Mouse (Mus musculus) liver, embryonic 16.5 days (tissue): ENCODE measurements at regions not wholly inside any gene's neighbourhood (a gene's known extent, or its start where the extent isn't known, plus 50 kb on each side); places are given as distances from the start of the nearest gene placed in this dataset.
A peak's percentile ranks its signal among the peaks of the same experiment; 100 is the strongest.

ENCODE experiments used
- ATAC-seq: fragments of 200-750 bp; cut with Nextera tagmentation; 2 replicates; pipeline ENCODE4 v1.8.0; 2017; ENCODE audit warnings: low read depth, mild to moderate bottlenecking, moderate number of reproducible peaks, moderate library complexity
- H3K27ac ChIP-seq: fragments of 300-500 bp; sonication (generic); 2 replicates; pipeline ENCODE4 v1.5.1; 2014; ENCODE audit warnings: mild to moderate bottlenecking, low read length
- H3K27me3 ChIP-seq: fragments of 300-500 bp; sonication (generic); 2 replicates; pipeline ENCODE4 v1.6.1; 2014; ENCODE audit warnings: low read depth, low read length, mixed read lengths; ENCODE audit not compliant: control insufficient read depth, insufficient read depth
- H3K36me3 ChIP-seq: fragments of 300-500 bp; sonication (generic); 2 replicates; pipeline ENCODE4 v1.6.1; 2014; ENCODE audit warnings: mild to moderate bottlenecking; ENCODE audit not compliant: control insufficient read depth, insufficient read depth
- H3K4me1 ChIP-seq: fragments of 300-500 bp; sonication (generic); 2 replicates; pipeline ENCODE4 v1.6.1; 2014; ENCODE audit warnings: low read depth, low read length, mixed read lengths; ENCODE audit not compliant: control insufficient read depth
- H3K4me2 ChIP-seq: fragments of 300-500 bp; sonication (generic); 2 replicates; pipeline ENCODE4 v1.6.1; 2014; ENCODE audit warnings: low read depth, low read length, mixed read lengths
- H3K4me3 ChIP-seq: fragments of 300-500 bp; sonication (generic); 2 replicates; pipeline ENCODE4 v1.5.1; 2014; ENCODE audit warnings: low read depth, mild to moderate bottlenecking, low read length
- H3K9ac ChIP-seq: fragments of 300-500 bp; sonication (generic); 2 replicates; pipeline ENCODE4 v1.6.1; 2014; ENCODE audit warnings: low read depth, low read length
- H3K9me3 ChIP-seq: fragments of 300-500 bp; sonication (generic); replicated peaks from 2 replicates; pipeline ENCODE4 v1.6.1; 2016; ENCODE audit warnings: low read length; ENCODE audit not compliant: control insufficient read depth
- WGBS: fragments of 180-500 bp; shearing (Covaris S2); extraction: QIAGEN DNeasy Blood & Tissue Kit; methylation state at CpG from one replicate; pipeline ENCODE4 v1.1.7; 2014; ENCODE audit not compliant: insufficient replicate concordance; 5-methylcytosine and 5-hydroxymethylcytosine counted together

DNA sequence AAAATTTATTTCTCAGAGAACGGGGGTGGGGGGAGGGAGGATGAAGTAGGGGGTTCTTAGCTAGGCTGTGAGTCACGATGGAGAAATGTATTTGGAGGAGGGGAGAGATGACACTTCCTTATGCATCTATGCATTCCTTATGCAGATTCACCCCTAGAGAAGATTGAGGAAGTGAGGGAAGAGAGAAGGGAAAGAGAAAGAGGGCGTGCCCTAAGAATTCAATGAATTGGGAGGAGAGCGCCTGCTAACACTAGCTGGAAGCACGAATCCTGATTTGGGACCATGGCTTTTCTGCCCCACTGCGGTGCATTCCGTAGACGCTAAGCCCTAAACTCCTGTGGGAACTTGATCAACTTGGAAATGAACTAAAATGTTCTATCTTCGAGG lies 56.1 kb downstream of the Foxi3 start:
- Histone ChIP-seq H3K4me1 (no peaks in the 10 kb centered on the region), H3K9me3 (no peaks in the 10 kb centered on the region), H3K4me2 (peak overlapping the region; percentile 36), H3K27me3 (peaks cover 14% of the 10 kb centered on the region), H3K27ac (no peak overlapping the region), H3K9ac (no peak overlapping the region), H3K36me3 (no peaks in the 10 kb centered on the region), H3K4me3 (peak overlapping the region; percentile 12)
- no peak for ATAC-seq
- WGBS, result 8% methylated on average over 9 of the region's 9 CpGs

DNA sequence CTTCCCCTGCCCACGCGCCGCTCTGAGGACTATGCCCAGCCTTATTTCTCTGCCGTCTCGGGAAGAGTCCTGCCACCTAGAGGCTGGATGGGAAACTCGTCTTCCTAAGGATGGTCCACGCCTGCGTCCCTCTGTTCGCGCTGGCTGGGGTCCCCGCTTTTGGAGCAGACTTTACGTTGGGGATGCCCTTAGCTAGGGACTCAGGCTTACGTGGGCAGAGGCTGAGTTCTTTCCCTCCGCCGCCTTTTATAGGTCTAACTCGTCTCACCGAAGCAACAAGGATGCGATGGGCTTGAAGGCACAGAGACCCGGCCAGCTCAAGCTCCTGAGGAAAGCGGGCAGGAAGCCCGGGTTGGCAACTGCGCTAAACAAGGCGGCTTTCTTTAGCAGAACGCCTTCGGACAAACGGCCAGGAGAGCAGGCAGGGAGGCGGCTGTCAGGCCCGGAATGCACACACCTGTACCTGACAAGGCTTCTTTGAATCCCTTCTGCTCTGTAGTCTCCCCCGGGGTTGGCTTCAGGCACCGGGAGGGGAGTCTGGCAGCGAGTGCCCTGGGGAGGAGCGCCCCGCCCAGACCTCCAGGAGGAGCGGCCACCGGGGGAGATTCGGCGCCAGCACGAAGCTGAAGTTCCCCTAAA lies 56.6 kb downstream of the Foxi3 start:
- peak overlapping the region; percentile 36 for H3K4me2 ChIP-seq
- WGBS, result under 1% methylated on average over 37 of the region's 38 CpGs
- no peaks in the 10 kb centered on the region for H3K4me1 ChIP-seq
- no peaks in the 10 kb centered on the region for H3K9me3 ChIP-seq
- H3K36me3 ChIP-seq, result no peaks in the 10 kb centered on the region
- H3K9ac ChIP-seq, result no peak overlapping the region
- ATAC-seq, result no peak
- H3K4me3 ChIP-seq, result peak overlapping the region; percentile 12
- peaks cover 14% of the 10 kb centered on the region for H3K27me3 ChIP-seq
- no peak overlapping the region for H3K27ac ChIP-seq

DNA sequence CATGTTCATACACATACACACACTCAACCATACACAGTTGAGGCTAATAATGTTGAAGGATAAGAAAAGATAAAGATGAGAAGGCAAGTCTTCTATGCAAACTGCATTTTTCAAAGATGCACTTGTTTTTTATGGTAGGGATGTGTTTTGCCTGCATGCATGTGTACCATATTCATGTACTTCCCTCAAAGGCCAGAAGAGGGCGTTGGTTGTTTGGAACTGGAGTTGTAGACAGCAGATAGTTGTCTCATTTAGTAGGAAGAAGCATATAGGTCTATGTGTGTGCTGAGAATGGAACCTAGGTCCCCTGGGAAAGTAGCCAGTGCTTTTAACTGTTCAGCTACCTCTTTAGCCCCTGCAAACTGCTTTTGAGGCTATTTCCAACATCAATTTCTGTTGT lies 60.1 kb downstream of the Foxi3 start:
- Histone ChIP-seq H3K36me3 (no peaks in the 10 kb centered on the region), H3K27me3 (peaks cover 14% of the 10 kb centered on the region), H3K27ac (no peak overlapping the region), H3K9me3 (no peaks in the 10 kb centered on the region), H3K4me3 (no peak overlapping the region), H3K4me2 (no peak overlapping the region), H3K9ac (no peak overlapping the region), H3K4me1 (no peaks in the 10 kb centered on the region)
- no peak for ATAC-seq
- WGBS, result 3% methylated on average over 1 of the region's 1 CpGs

DNA sequence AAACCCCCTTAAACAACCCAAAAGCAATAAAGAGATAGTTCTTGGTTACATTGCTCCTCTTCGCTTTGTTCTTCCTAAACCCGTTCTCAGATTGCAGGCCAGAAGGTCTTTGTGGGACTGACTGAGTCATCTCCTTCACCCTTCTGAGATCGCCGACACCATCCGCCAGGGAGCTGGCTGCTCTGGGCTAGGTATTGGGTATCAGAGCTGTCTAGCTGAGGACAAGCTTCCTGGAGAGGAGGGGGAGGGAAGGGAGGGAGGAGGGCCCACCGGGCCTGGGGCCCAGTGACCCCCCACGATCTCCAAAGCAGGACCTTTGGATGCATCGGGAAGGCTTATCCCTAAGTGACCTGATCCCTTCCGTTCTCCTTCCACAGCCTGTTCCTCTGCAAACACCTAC lies 65.0 kb downstream of the Foxi3 start:
- H3K9ac ChIP-seq, result no peak overlapping the region
- H3K27ac ChIP-seq, result no peak overlapping the region
- 47% methylated on average over 9 of the region's 9 CpGs for WGBS
- no peak overlapping the region for H3K4me3 ChIP-seq
- no peak for ATAC-seq
- H3K4me2 ChIP-seq, result no peak overlapping the region
- H3K36me3 ChIP-seq, result no peaks in the 10 kb centered on the region
- no peaks in the 10 kb centered on the region for H3K9me3 ChIP-seq
- H3K27me3 ChIP-seq, result no peaks in the 10 kb centered on the region
- no peaks in the 10 kb centered on the region for H3K4me1 ChIP-seq

DNA sequence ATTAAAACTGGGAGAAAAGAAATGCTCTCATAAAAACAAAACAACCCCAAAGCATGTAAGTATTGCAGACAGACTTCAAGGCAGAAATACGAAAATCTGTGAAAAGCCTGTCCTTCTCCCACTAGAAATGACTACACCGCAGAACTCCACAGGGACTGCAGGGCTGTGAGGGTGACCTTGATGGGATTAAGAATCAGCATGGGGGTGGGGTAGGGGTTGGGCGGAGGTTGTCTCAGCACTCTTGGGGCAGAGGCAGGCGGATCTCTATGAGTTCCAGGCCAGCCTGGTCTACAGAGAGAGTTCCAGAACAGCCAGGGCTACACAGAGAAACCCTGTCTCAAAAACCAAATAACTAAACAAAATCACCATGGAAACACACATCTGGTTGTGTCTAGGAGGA lies 69.1 kb downstream of the Foxi3 start:
- Histone ChIP-seq H3K9ac (no peak overlapping the region), H3K4me2 (no peak overlapping the region), H3K36me3 (no peaks in the 10 kb centered on the region), H3K27ac (no peak overlapping the region), H3K9me3 (no peaks in the 10 kb centered on the region), H3K4me1 (no peaks in the 10 kb centered on the region), H3K4me3 (no peak overlapping the region), H3K27me3 (no peaks in the 10 kb centered on the region)
- ATAC-seq, result no peak
- WGBS, result 47% methylated on average over 4 of the region's 4 CpGs

DNA sequence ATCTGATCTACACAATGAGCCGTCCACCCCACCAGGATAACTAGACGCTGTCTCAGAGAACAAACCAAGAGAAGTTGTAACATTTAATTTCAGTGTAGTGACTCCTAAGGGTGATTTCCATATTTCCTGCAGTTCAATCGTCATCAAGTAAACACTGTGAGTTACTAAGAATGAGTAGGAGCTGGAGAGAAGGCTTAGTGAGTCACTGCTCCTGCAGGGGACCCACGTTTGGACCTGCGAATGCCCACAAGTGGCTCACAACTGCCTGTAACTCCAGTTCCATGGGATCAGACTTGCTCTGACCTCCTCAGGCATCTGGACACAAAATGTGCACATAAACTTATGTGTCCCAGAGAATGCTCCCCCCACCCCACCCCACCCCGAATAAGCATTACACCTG lies 73.3 kb downstream of the Foxi3 start:
- no peak overlapping the region for H3K4me3 ChIP-seq
- no peak overlapping the region for H3K4me2 ChIP-seq
- H3K9ac ChIP-seq, result no peak overlapping the region
- no peak overlapping the region for H3K27ac ChIP-seq
- ATAC-seq, result no peak
- no peaks in the 10 kb centered on the region for H3K27me3 ChIP-seq
- H3K4me1 ChIP-seq, result no peaks in the 10 kb centered on the region
- H3K9me3 ChIP-seq, result no peaks in the 10 kb centered on the region
- H3K36me3 ChIP-seq, result no peaks in the 10 kb centered on the region
- 62% methylated on average over 6 of the region's 6 CpGs for WGBS

DNA sequence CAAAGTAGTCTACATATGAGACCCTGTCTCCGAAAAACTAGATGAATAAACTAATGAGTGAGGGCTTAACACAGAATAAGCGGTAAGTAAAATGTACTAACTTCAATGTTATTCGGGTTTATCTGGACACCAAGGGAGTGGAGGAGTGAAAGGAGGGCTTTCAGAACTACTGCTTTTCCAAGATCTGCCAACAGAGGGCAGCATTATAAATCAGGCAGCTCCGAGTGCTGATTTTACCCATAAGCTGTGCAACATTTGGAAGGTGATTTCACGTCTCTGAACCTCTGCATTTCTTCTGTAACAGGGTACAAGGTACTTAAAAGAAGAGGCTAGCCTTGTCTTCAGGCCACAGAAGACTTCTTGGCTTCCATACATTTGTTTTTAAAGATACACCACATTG lies 74.2 kb downstream of the Foxi3 start:
- H3K27me3 ChIP-seq, result no peaks in the 10 kb centered on the region
- no peak overlapping the region for H3K27ac ChIP-seq
- 56% methylated on average over 5 of the region's 5 CpGs for WGBS
- no peaks in the 10 kb centered on the region for H3K36me3 ChIP-seq
- no peak overlapping the region for H3K4me2 ChIP-seq
- H3K4me1 ChIP-seq, result no peaks in the 10 kb centered on the region
- no peaks in the 10 kb centered on the region for H3K9me3 ChIP-seq
- no peak overlapping the region for H3K4me3 ChIP-seq
- no peak overlapping the region for H3K9ac ChIP-seq
- no peak for ATAC-seq

DNA sequence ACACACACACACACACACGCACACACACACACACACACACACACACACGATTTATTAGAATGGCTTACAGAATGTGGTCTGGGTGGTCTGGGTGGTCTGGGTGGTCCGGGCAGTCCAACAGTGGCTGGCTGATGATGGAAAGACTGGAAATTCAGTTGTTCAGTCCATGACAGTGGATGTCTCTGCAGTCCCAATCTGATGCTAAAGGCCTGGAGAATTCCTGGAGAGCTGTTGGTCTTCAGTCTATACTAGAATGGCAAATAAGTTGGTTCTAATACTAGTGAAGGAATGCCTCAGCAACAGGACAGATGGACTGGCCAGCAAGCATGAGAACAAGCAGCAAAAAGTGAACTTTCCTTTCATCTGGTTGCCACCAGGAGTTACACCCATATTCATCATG lies 87.9 kb downstream of the Foxi3 start:
- WGBS, result 51% methylated on average over 3 of the region's 3 CpGs

DNA sequence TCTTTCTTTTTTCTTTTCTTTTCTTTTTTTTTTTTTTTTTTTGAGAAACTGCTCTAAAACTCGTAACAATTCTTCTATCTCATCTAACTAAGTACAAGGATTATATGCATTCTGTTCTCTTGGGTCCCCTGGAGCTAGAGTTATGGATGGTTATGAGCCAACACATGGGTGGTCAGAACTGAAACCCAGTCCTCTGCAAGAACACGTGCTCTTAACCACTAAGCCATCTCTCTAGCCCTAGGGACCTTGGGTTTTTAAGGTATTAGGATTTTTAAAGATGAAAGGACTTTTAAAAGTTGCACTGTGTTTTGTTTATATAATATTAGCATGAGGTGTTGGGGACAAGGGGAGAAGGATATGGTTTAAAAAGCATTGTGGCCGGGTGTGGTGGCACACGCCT lies 88.9 kb downstream of the Foxi3 start:
- Histone ChIP-seq H3K27me3 (peaks cover 8% of the 10 kb centered on the region), H3K9me3 (no peaks in the 10 kb centered on the region), H3K4me3 (no peak overlapping the region), H3K27ac (no peak overlapping the region), H3K36me3 (no peaks in the 10 kb centered on the region), H3K4me2 (no peak overlapping the region), H3K4me1 (no peaks in the 10 kb centered on the region; the same call in none of the 2 replicates), H3K9ac (no peak overlapping the region)
- ATAC-seq, result no peak
- WGBS, result 62% methylated on average over 4 of the region's 4 CpGs

More for the DNA sequence above, 87.9 kb downstream of the Foxi3 start:
- no peak overlapping the region for H3K9ac ChIP-seq
- peaks cover 6% of the 10 kb centered on the region for H3K27me3 ChIP-seq
- no peaks in the 10 kb centered on the region for H3K36me3 ChIP-seq
- H3K4me1 ChIP-seq, result no peaks in the 10 kb centered on the region; the same call in 1 of the 2 replicates
- H3K9me3 ChIP-seq, result no peaks in the 10 kb centered on the region
- no peak for ATAC-seq
- H3K4me3 ChIP-seq, result no peak overlapping the region
- H3K4me2 ChIP-seq, result no peak overlapping the region
- no peak overlapping the region for H3K27ac ChIP-seq
